Mouse (Mus musculus) right cerebral cortex, postnatal 14 days (tissue): ENCODE data around the gene Tmem219.

Experiments used
- DNase-seq: peaks from one replicate; pipeline ENCODE4 v3.0.0; 2022

Tmem219 gene

DNA sequence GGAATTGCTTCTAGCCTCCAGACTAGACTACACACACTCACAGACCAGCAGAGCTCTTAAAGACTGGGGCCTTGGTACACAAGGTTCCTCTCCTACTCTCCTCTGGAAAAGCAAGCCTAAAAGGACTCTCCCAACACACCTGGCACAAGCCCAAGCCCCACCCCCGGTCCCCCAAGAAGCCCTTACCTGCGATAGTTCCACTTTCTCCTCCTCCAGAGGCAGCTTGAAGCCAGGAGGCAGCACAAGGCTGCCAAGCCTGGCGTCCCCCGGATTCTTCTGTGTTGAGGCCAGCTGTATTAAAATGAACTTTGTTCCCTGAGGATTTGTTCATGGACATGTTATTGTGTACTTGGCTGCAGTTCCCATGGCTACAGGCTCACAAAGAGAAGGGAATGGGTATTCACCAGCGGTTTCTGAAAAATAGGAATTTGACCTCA, at the start of gene Tmem219:
Tmem219 (minus strand) TSS at position 294 of the 437 bp plus-strand sequence.
- peak; percentile 32 for DNase-seq

DNA sequence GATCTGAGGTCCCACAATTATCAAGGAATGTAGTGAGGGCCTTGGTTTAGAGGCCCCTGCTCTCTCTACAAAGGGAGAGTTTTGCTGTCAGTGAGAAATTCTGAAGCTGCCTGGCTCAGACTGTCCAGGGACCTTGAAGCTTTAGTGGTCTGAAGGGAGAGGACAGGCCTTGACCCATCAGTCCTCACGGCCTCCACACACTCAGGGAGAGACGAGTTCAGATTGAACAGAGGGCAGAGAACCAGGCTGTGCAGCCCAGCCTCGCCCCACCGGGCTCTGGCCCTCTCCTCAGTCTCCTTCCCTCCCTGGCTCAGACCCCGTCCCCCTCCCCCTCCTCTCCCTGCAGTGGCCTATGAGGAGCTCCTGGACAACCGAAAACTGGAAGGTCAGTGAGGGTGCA, 44.6 kb upstream of the Tmem219 start:
- DNase-seq = no peak

DNA sequence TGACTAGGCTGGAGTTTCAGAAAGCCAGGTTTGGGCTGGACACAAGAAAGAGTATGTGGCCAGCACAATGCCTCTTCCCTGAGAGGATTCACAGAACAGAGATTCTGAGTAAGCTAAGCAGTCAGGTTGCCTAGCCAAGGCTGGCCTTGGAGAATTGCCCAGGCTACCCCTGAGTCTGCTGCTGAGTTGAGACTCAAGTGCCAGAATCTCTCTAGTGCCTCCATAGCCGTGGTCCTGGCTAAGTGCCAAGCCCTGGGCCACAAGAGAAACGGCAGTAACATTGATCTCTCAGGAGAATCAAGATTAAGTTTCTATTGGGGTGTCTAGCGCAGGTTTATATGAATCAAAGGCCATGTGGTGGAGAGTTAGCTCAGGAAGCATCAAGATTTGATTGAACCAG, 42.9 kb upstream of the Tmem219 start:
- DNase-seq = no peak

GRCm38 (mm10) chr7:126963548-126964286, 41.0 kb upstream of the Tmem219 start:
- DNase-seq = no peak

DNA sequence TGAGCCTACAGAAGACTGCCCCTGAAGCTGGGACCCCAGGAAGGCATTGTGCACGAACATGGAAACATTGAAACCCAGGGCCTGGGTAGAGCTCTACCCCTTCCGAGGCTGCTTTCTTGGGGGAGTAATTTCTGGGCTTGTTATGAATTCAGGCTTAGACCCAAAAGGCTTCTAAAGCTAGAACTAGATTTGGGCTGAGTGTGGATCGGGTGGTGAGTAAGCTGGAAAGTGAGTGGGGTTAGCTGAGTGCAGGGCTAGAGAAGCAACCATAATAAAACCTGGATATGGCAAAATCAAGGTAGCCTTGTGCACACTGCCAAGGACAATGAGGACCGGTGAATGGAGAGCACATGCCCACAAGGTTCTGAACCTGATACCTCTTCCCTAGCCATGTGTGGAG, 39.2 kb upstream of the Tmem219 start:
- DNase-seq = no peak

DNA sequence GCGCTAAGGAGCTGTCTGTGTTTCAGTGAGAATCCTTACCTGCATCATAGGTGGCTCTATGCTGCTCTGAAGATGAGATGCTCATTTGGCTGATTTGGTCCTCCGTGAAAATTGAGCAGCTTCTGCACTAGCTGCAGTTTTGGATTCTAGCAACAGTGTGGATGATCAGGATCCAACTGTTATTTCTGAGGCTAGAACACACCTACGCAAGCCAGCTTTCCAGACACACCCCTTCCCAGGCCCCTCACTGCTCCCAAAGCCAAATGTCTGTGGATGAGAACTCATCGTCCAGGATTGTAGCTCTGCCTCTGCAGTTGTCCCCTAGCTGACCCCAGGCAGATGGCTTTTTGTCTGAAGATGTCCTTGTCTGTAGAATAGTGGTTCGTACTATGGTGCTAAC, 38.4 kb upstream of the Tmem219 start:
- no peak for DNase-seq

- no peak for DNase-seq
Observed at GRCm38 (mm10) chr7:126959780-126960179, 37.1 kb upstream of the Tmem219 start.

DNA sequence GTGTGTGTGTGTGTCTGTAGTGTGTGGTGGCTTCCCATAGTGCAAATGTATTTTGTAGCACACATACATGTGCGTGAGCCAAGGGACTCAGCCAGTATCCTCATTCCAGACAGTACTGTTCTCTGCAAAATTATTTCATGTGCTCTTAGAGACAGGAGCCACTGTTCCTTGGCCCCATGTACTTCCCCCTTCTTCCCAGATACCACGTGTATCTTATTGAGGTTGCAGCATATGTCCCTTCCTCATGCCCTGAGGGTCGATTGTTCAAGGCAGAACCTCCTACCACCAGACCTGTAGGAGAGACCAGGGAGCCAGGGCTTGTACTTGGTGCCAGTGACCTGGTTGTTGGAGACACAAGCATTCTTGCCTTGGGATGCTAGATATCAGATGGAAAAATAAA, 32.4 kb upstream of the Tmem219 start:
- DNase-seq = no peak

DNA sequence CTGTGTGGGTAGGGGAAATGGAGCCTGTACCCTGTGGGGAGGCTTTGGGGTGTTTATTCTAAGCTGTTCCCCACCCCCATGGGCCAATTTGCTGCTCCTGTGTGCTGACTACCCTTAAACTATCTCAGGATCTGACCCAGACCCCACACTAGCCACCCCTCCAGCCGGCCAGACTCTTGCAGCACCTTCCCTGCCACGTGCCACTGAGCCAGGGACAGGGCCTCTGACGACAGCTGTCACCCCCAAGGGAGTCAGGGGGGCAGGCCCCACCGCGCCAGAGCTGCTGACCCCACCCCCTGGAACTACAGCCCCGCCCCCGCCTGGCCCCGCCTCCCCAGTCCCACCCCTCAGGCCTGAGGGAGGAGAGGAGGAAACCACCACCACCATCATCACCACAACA, 29.9 kb upstream of the Tmem219 start:
- no peak for DNase-seq

DNA sequence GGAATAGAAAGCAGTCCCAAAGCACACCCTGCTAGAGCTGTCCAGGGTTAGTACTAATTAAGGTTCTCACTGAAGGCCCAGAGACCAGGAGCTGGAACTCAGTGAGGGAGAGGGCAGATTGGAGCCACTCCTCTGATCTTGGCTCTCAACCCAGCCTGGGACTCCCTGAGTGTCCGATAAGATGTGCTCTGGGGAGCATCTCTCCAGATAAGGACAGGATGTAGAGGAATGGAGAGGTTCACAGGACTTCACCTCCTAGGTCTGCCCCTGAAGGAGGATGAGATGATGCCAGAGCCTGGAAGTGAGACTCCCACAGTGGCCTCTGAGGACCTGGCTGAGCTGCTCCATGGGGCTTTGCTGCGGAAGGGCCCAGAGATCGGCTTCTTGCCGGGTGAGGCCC, 29.0 kb upstream of the Tmem219 start:
- no peak for DNase-seq

- peak; percentile 43 for DNase-seq
Observed at GRCm38 (mm10) chr7:126950647-126951615, 28.2 kb upstream of the Tmem219 start.

DNA sequence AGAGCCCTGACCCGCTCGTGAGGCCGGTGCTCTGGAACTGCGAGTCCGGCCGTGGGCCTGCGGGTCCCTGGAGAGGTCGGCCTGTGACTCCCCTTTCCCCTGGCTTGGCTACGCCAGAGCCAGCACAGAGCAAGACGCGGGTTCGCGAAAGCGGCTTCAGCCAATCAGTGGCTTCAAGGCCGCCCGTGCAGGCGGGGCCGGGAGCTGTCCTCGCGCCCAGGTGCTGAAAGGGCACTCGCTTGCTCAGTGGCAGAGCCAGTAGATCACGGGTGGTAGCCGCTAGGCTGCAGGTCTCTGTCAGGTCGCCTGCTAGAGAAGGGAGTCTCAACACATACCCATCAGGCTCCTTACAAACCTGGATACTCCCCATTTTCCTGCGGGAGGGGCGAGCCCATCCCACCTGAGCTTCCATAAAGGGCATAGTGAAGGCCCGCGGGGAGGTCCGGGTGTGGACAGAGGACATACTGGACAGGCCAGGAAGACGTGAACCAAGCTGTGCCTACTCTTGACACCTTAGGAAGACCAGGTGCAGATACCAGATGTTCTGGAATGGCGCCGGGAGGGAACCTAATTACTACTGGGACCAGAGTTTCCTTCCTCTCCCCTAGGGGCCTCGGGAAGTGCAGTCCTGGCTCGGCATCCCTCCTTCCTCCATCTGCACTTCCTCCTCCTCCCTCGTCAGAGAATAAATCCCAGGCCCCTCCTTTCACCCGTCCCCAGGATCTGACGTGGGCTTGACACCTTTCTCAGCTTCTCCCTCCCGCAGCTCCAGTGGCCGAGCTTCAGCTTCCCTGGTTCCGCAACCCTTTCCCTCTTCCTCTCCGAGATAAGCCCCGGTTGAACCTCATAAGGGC, 27.3 kb upstream of the Tmem219 start, which contains the start of gene Sez6l2:
Sez6l2 (plus strand) TSS at position 771 of the 854 bp plus-strand sequence.
- DNase-seq = peak; percentile 85

DNA sequence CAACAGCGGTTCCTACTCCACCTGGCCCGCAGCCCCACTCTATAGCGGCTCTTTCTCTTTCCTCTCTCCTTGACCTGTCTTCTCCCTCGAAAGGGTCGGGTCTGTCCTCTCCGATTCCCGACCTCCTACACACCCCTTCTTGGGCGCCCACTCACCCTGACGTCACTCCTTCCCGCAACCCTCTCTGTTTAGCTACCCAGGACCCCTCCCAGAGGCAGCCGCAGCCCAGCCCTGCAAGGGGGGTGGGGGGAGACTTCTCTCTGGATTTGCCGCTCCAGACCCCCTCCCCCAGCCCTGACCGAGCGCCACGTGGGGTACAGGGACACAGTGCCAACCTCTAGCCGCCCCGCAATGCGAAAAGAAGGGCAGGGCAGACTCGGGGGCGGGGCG, 26.7 kb upstream of the Tmem219 start, which contains the start of gene Asphd1:
Asphd1 (minus strand) TSS at position 180 of the 390 bp plus-strand sequence.
- peak; percentile 73 for DNase-seq

DNA sequence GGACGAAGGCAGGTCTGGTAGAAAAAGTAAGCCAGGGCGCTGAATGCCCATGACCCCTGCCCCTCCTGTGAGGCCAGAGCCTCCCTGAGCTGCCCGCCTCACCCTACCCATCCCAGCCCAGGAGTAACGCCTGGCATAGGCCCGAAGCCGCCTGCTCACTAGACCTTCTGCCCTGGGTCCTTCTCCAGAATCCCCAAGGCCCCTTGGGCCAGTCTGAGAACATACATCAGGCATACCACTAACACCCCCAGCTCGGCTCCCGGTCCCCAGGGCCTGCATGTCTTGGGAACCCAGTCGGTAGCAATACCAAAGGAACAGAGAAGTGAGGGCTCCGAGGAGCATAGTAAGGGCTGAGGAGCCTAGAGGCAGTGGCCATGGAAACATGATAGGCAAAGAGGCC, 25.9 kb upstream of the Tmem219 start:
- no peak for DNase-seq

GRCm38 (mm10) chr7:126946530-126946929, 23.8 kb upstream of the Tmem219 start:
- DNase-seq = peak; percentile 44

- no peak for DNase-seq
Observed at GRCm38 (mm10) chr7:126941801-126942200, 19.1 kb upstream of the Tmem219 start.

- DNase-seq = no peak
Observed at GRCm38 (mm10) chr7:126941171-126941570, 18.5 kb upstream of the Tmem219 start.

- DNase-seq = no peak
Observed at GRCm38 (mm10) chr7:126932652-126933051, 9.9 kb upstream of the Tmem219 start.

DNA sequence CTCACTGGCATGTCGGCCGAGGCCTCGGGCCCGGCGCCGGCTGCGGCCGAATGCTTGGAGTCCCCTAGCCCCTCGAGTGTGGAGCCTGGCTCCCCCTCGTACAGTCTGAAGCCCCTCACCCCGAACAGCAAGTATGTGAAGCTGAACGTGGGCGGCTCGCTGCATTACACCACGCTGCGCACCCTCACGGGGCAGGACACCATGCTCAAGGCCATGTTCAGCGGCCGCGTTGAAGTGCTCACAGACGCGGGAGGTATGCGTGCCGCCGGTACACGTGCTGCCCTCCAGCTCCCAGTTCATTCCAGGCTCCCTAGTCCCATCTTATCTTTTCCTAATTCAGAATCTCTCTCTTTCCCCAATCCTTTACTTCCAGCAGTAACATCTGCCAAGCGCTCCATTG, 6.3 kb upstream of the Tmem219 start:
- DNase-seq = peak; percentile 41

DNA sequence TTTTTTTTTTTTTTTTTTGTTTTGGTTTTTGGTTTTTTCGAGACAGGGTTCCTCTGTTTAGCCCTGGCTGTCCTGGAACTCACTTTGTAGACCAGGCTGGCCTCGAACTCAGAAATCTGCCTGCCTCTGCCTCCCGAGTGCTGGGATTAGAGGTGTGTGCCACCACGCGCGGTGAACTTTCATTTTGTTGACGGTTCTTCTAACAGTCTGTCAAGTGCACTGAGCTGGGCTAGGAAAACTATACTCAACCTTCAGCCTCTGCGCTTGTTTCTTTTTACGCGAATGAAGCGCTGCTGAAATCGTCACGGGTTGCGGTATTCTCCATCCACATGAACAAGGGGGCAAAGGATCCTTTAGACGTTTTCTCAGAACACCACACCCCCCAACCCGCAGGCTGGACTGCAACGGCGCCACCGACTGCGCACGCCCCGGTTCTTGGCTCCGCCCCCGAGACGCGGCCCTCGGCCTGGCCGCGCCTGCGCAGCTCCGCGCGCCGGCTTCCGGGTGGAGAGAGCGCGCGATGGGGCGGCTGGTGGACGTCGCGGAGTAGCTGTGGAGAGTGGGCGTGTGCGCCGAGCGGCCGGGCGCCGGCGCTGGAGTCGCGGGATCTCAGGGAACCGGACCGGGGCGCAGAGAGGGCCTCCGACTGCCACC, 5.8 kb upstream of the Tmem219 start, which contains the start of gene Kctd13:
Kctd13 (plus strand) TSS at position 496 of the 654 bp plus-strand sequence.
- peak; percentile 90 for DNase-seq

- no peak for DNase-seq
Observed at GRCm38 (mm10) chr7:126926299-126926698, 3.6 kb upstream of the Tmem219 start.

DNA sequence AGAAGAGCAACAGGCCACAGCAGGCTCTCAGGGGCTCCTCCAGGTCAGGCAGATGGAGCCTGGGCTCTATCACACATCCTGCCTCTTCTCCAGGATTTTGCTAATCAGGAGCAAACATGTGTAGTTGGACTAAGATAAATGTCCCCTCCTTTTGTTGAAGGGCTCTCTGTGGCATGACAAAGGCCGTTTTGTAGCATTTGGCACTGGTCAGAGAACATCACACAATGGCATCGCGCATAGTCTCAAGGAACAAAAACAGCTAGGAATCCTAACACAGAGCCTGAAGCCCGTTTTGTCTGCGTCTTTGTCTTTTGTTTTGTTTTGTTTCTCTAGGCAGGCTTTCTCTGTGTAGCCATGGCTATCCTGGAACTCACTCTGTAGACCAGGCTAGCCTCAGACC, 1.3 kb upstream of the Tmem219 start:
- no peak for DNase-seq
